Mouse (Mus musculus) ES-Bruce4 (cell line): ENCODE results near the gene Psma5. TPM values are rescaled to one million over a fixed set of nuclear protein-coding genes. Genes with fewer than 3 reads are reported as not detected.

ENCODE experiments used
- H3K27ac ChIP-seq: 2 replicates; pipeline ENCODE4 v1.5.1; 2012; ENCODE audit warnings: low read length, inconsistent platforms; ENCODE audit not compliant: insufficient read depth
- H3K27me3 ChIP-seq: 2 replicates; pipeline ENCODE4 v1.6.1; 2012; ENCODE audit warnings: mild to moderate bottlenecking, low read length, inconsistent platforms; ENCODE audit not compliant: control insufficient read depth, poor library complexity, insufficient read depth, severe bottlenecking
- H3K36me3 ChIP-seq: 2 replicates; pipeline ENCODE4 v1.6.1; 2012; ENCODE audit warnings: inconsistent platforms, mild to moderate bottlenecking, low read length, moderate library complexity; ENCODE audit not compliant: control insufficient read depth, poor library complexity, insufficient read depth, severe bottlenecking
- H3K4me1 ChIP-seq: one replicate; pipeline ENCODE4 v1.8.1; 2011; ENCODE audit warnings: low read length; ENCODE audit not compliant: control insufficient read depth, insufficient read depth
- H3K4me3 ChIP-seq: 2 replicates; pipeline ENCODE4 v1.5.1; 2011; ENCODE audit warnings: low read depth, mild to moderate bottlenecking, low read length
- H3K9ac ChIP-seq: 2 replicates; pipeline ENCODE4 v1.6.1; 2012; ENCODE audit warnings: low read depth, mild to moderate bottlenecking, inconsistent platforms; ENCODE audit not compliant: poor library complexity, severe bottlenecking
- H3K9me3 ChIP-seq: replicated peaks from 2 replicates; pipeline ENCODE4 v1.6.1; 2012; ENCODE audit warnings: mild to moderate bottlenecking, low read length, inconsistent platforms; ENCODE audit not compliant: control insufficient read depth, poor library complexity, insufficient read depth, severe bottlenecking
- CTCF ChIP-seq: IDR thresholded peaks from one replicate; pipeline ENCODE4 v1.8.1; 2011; ENCODE audit warnings: low read depth, low read length
- EP300 ChIP-seq: IDR thresholded peaks from 2 replicates; pipeline ENCODE4 v1.6.1; 2011; ENCODE audit warnings: low read depth, low read length; ENCODE audit not compliant: insufficient read depth
- POLR2A ChIP-seq: IDR thresholded peaks from one replicate; pipeline ENCODE4 v1.8.1; 2011; ENCODE audit warnings: low read length; ENCODE audit not compliant: insufficient read depth
- polyA plus RNA-seq: library from polyadenylated mRNA; stranded (reverse); fragments of >200 nt; gene quantifications from 2 replicates; pipeline ENCODE4 v1.2.4, GENCODE M21; 2011; ENCODE audit warnings: low read depth; ENCODE audit not compliant: missing spikeins, insufficient read depth, insufficient read length

The Psma5 gene
- polyA plus RNA-seq, 1 experiment: 159 TPM

DNA sequence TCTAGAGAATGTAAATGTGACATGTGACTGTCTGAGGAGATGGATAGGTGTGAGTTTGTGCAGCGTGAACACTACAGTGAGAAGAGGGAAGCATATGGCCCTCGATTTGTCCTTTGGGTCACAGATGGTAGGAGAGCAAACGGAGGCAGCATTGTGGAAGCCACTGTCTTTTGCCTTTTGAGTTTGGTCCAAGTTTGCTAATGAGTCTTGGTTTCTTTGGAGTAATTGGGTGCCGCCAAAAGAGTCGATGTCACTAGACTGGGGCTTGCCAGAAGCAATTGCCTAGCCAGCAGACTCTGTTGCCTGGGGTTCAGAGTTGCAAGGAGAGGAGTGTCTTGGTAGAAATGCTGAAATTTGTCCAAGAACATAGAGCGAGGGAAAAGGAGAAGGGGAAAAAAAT, 44.9 kb upstream of the Psma5 start:
- Histone ChIP-seq H3K9me3 (no peaks in the 10 kb centered on the region), H3K27ac (no peak overlapping the region), H3K4me1 (peaks cover 4% of the 10 kb centered on the region), H3K27me3 (no peaks in the 10 kb centered on the region), H3K9ac (no peak overlapping the region), H3K4me3 (no peak overlapping the region), H3K36me3 (no peaks in the 10 kb centered on the region)
- TF ChIP-seq EP300 (no peak), POLR2A (no peak), CTCF (no peak)

DNA sequence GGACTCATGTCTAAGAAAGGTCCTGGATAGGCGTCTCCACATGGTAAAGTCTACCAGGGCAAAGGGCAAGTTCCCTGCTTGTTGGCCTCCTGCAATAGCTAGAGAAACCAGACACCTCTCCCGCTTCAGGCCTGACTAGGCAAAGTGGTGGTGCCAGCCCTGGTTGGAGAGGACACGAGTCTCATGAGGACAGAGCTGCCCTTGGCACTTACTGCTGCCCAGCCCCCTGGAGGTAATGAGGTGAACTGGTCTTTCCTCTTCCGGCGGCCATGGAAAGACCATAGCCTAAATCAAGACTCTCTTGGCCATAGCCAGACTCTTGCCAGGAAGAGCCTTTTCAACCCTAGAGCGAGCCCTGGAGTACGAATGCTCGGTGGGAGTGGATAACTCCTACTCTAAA, 44.3 kb upstream of the Psma5 start:
- Histone ChIP-seq H3K9me3 (no peaks in the 10 kb centered on the region), H3K9ac (no peak overlapping the region)

DNA sequence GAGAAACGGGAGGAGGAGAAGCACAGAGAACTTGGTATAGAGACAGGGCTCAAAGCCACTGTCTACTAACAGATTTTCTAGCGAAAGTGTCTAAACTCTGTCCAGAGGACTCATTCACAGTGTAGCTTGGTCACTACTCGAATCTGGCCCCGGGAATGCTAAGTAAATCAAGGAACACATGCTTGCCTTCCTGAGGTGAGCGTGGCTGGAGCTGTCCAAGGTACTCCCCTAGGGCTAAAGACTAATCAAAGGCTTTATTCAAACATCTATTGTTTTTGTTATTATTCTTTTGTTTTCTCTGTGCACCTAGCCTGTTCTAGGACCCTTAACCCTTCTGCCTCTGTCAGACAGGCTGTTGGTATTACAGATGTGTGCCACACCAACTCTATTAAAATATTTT, 42.0 kb upstream of the Psma5 start:
- H3K4me1 ChIP-seq: peaks cover 4% of the 10 kb centered on the region
- TF ChIP-seq EP300: no peak
- TF ChIP-seq POLR2A: no peak
- no peak for TF ChIP-seq CTCF

More for the DNA sequence above, 44.3 kb upstream of the Psma5 start:
- Histone ChIP-seq H3K27me3 (no peaks in the 10 kb centered on the region), H3K4me3 (no peak overlapping the region), H3K27ac (no peak overlapping the region), H3K36me3 (no peaks in the 10 kb centered on the region), H3K4me1 (peaks cover 4% of the 10 kb centered on the region)
- TF ChIP-seq EP300 (no peak), CTCF (no peak), POLR2A (no peak)

DNA sequence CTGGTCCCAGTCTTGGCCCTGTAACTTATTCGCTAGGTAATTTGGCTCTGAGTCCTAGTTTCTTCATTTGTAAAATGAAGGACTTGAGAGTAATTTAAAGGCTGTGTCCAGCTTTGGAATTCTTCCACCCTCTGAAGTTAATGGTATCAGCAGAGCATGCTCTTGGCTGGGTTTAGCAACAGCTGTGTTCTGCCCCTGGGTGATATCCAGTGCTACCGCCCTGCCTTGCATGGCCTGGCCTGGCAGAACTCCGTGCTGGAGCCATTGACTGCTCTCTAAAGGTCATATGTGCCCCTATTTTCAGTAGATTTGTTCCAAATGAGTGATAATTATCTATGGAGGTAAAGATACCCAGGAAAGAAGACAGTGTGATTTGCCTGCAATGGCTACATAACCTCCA, 36.1 kb upstream of the Psma5 start:
- no peaks in the 10 kb centered on the region for H3K4me1 ChIP-seq
- no peak overlapping the region for H3K27ac ChIP-seq
- no peaks in the 10 kb centered on the region for H3K9me3 ChIP-seq
- no peak overlapping the region for H3K4me3 ChIP-seq
- TF ChIP-seq POLR2A (no peak), CTCF (no peak), EP300 (no peak)
- H3K27me3 ChIP-seq: peaks cover 5% of the 10 kb centered on the region; the same call in 1 of the 2 replicates
- no peaks in the 10 kb centered on the region for H3K36me3 ChIP-seq
- H3K9ac ChIP-seq: no peak overlapping the region

More for the DNA sequence above, 42.0 kb upstream of the Psma5 start:
- Histone ChIP-seq H3K4me3 (no peak overlapping the region), H3K36me3 (no peaks in the 10 kb centered on the region), H3K27ac (no peak overlapping the region), H3K9me3 (no peaks in the 10 kb centered on the region), H3K27me3 (no peaks in the 10 kb centered on the region), H3K9ac (no peak overlapping the region)

GRCm38 (mm10) chr3:108225711-108226557, 30.8 kb upstream of the Psma5 start:
- Histone ChIP-seq H3K27me3 (peaks cover 9% of the 10 kb centered on the region), H3K27ac (no peak overlapping the region), H3K4me3 (peak overlapping the region; percentile 74), H3K9me3 (no peaks in the 10 kb centered on the region), H3K4me1 (no peaks in the 10 kb centered on the region), H3K9ac (peak overlapping the region; percentile 57), H3K36me3 (no peaks in the 10 kb centered on the region)
- TF ChIP-seq POLR2A: no peak
- no peak for TF ChIP-seq CTCF
- TF ChIP-seq EP300: no peak

DNA sequence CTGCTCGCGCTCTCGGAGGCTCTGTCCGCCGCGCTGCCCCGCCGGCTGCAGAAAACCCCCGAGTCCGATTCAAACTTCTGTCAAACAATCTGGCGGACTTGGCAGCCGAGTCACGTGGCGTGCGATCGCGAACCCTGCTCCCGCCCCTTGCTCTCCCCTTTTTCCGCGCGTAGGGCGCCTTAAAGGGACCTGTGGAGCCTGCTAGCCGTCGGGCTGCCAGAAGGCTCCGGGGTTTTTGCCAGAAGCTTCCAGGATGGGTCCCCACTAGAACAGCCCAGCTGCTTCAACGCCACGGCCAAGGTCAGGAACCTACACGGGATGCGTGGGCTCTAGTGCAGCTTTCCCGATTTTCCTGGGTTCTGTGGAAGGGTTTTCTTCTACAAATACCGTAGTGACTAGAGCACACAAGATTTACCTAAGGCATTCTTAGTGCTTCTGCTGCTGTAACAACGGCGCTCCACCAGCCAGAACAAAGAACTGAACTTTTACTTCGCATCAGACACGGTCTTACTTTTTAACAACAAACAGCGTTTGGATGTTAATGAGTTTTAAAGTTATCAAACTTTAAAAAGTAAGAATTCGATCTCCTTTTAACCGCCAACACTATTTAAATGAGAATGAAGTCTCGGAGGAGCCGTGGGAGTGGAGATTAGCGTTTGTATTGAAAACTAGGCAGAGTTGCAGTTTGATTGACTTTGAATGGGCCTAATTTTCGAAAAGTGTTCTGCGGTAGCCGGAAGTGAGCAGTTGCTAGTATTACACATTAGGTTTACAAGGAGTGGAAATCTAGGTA, 30.0 kb upstream of the Psma5 start, which contains the start of gene Sypl2:
TSS of gene Sypl2 (minus strand) at position 91 of the 793 bp plus-strand sequence.
- H3K36me3 ChIP-seq: no peaks in the 10 kb centered on the region
- H3K4me3 ChIP-seq: peak within 1 kb of the TSS; percentile 74
- TF ChIP-seq CTCF (no peak), POLR2A (no peak), EP300 (no peak)
- H3K9me3 ChIP-seq: no peaks in the 10 kb centered on the region
- peaks cover 9% of the 10 kb centered on the region for H3K27me3 ChIP-seq
- no peaks in the 10 kb centered on the region for H3K4me1 ChIP-seq
- H3K27ac ChIP-seq: no peak within 1 kb of the TSS
- peak within 1 kb of the TSS; percentile 57 for H3K9ac ChIP-seq
